Mouse (Mus musculus): ENCODE data around the gene D1Pas1. TPM values are rescaled to one million over a fixed set of nuclear protein-coding genes. Genes with fewer than 3 reads are reported as not detected.

D1Pas1 gene
- under 1 TPM in 1 of 2 experiments, not detected in 1; 0.08 TPM for total RNA-seq (2021)
- long read RNA-seq, experiment 1, result 0 reads
- long read RNA-seq, experiment 2, result 0 reads

- DNase-seq (ENCODE audit: low spot score in 2 of 2), result no peak
Observed at GRCm38 (mm10) chr1:186967201-186967812, at the start of gene D1Pas1. Gene D1Pas1 (plus strand): TSS chr1:186967416.

GRCm38 (mm10) chr1:186922489-186923370, 44.5 kb upstream of the D1Pas1 start:
- no peak for DNase-seq (ENCODE audit: low spot score in 2 of 2)

- no peak for DNase-seq (ENCODE audit: low spot score in 2 of 2)
Observed at GRCm38 (mm10) chr1:186924027-186924426, 43.2 kb upstream of the D1Pas1 start.

- DNase-seq (ENCODE audit: low spot score in 2 of 2), result no peak
Observed at GRCm38 (mm10) chr1:186925411-186925810, 41.8 kb upstream of the D1Pas1 start.

- DNase-seq (ENCODE audit: low spot score in 2 of 2), result no peak
Observed at GRCm38 (mm10) chr1:186926316-186926949, 40.8 kb upstream of the D1Pas1 start.

- DNase-seq (ENCODE audit: low spot score in 2 of 2), result no peak
Observed at GRCm38 (mm10) chr1:186926950-186927316, 40.3 kb upstream of the D1Pas1 start.

GRCm38 (mm10) chr1:186927494-186927893, 39.7 kb upstream of the D1Pas1 start:
- no peak for DNase-seq (ENCODE audit: low spot score in 2 of 2)

- DNase-seq (ENCODE audit: low spot score in 2 of 2), result no peak
Observed at GRCm38 (mm10) chr1:186930160-186930887, 36.9 kb upstream of the D1Pas1 start.

- no peak for DNase-seq (ENCODE audit: low spot score in 2 of 2)
Observed at GRCm38 (mm10) chr1:186930888-186931233, 36.4 kb upstream of the D1Pas1 start.

GRCm38 (mm10) chr1:186934205-186934604, 33.0 kb upstream of the D1Pas1 start:
- DNase-seq (ENCODE audit: low spot score in 2 of 2), result no peak

GRCm38 (mm10) chr1:186952381-186952780, 14.8 kb upstream of the D1Pas1 start:
- no peak for DNase-seq (ENCODE audit: low spot score in 2 of 2)

- DNase-seq (ENCODE audit: low spot score in 2 of 2), result no peak
Observed at GRCm38 (mm10) chr1:186954591-186954990, 12.6 kb upstream of the D1Pas1 start.

- no peak for DNase-seq (ENCODE audit: low spot score in 2 of 2)
Observed at GRCm38 (mm10) chr1:186959380-186959779, 7.8 kb upstream of the D1Pas1 start.

- DNase-seq (ENCODE audit: low spot score in 2 of 2), result no peak
Observed at GRCm38 (mm10) chr1:186964143-186964875, 2.9 kb upstream of the D1Pas1 start.

- no peak for DNase-seq (ENCODE audit: low spot score in 2 of 2)
Observed at GRCm38 (mm10) chr1:186967926-186968325, 710 bp downstream of the D1Pas1 start.

- no peak for DNase-seq (ENCODE audit: low spot score in 2 of 2)
Observed at GRCm38 (mm10) chr1:186976937-186977540, 9.8 kb downstream of the D1Pas1 start.

GRCm38 (mm10) chr1:186977801-186978200, 10.6 kb downstream of the D1Pas1 start:
- no peak for DNase-seq (ENCODE audit: low spot score in 2 of 2)

GRCm38 (mm10) chr1:186979465-186979864, 12.2 kb downstream of the D1Pas1 start:
- DNase-seq (ENCODE audit: low spot score in 2 of 2), result no peak

- no peak for DNase-seq (ENCODE audit: low spot score in 2 of 2)
Observed at GRCm38 (mm10) chr1:186980503-186980902, 13.3 kb downstream of the D1Pas1 start.

- DNase-seq (ENCODE audit: low spot score in 2 of 2), result no peak
Observed at GRCm38 (mm10) chr1:186985131-186985530, 17.9 kb downstream of the D1Pas1 start.

Data from adrenal gland, postnatal 4 days (tissue).